11 mouse cellular contexts compared by ENCODE assay signal in the genomic region with DNA sequence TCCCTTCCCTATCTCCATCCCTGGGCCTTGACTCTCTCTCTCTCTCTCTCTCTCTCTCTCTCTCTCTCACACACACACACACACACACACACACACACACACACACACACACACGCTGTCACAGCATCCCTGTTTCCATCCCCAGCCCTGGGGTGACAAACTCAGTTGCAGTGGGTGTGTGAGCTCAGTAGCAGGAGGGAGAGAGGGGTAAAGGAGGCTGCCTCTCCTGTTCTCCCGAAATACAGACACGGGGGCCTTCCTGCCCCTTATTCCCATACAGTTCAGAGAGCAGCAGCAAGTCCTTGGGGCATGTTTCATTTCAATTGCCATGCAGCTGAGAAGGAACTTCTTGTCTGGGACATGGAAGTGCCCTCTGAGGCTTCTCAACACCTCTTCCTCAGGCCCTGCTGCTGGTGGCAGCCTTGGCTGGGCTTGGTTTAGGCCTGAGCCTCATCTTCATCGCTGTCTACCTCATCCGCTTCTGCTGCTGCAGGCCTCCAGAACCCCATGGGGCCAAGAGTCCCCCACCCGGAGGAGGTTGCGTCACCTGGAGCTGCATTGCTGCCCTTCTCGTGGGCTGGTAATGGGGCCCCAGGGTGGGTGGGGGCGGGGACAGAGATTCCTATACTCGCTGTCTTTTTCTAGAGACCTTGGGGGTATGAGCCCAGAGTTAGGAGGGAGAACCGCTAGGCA. TPM values are rescaled to one million over a fixed set of nuclear protein-coding genes. Genes with fewer than 3 reads are reported as not detected.
DNase-seq lines count a peak whose midpoint lies in the region; ATAC-seq lines count a peak whose summit lies in the region.
"Had no signal": no experiment of that assay in that cellular context is flagged by ENCODE, and none has a peak within 500 bp of the region (broad histone marks: within the 10 kb centered on the region; RNA-seq: fewer than 3 reads in every experiment).

No protein-coding gene starts in this region.

- H3K27ac ChIP-seq in forebrain, embryonic 12.5 days: peak overlapping the region; percentile 94
- peak overlapping the region; percentile 94 for H3K27ac ChIP-seq in midbrain, embryonic 10.5 days (replicated peaks)
- H3K27ac ChIP-seq in liver, embryonic 12.5 days: no peak overlapping the region
- H3K27ac ChIP-seq: heart, embryonic 15.5 days; liver, embryonic 13.5 days had no signal

- no peaks in the 10 kb centered on the region for H3K9me3 ChIP-seq in forebrain, embryonic 12.5 days
- H3K9me3 ChIP-seq in midbrain, embryonic 10.5 days (replicated peaks): no peaks in the 10 kb centered on the region
- H3K9me3 ChIP-seq in liver, embryonic 12.5 days (replicated peaks): no peaks in the 10 kb centered on the region
- H3K9me3 ChIP-seq: heart, embryonic 15.5 days; liver, embryonic 13.5 days had no signal

- WGBS in forebrain, embryonic 12.5 days: 35% methylated on average over 11 of the region's 11 CpGs
- 53% methylated on average over 11 of the region's 11 CpGs for WGBS in midbrain, embryonic 10.5 days
- 46% methylated on average over 11 of the region's 11 CpGs for WGBS in liver, embryonic 12.5 days (ENCODE audit: insufficient replicate concordance)

- peak; percentile 22 for DNase-seq in retina, postnatal 1 day
- no peak for DNase-seq in retina, embryonic 14.5 days (ENCODE audit: low spot score)
- DNase-seq in midbrain, embryonic 10.5 days (ENCODE audit: low spot score): no peak
- no peak for DNase-seq in natural killer cell, adult 2 months (ENCODE audit: low spot score in 2 of 2)
- DNase-seq in left cerebral cortex, adult 18-20 months (ENCODE audit: low spot score in 2 of 2): no peak
- DNase-seq: kidney, adult 8-10 months; liver, embryonic 13.5 days; lung, postnatal 36 days had no signal

- H3K9ac ChIP-seq in forebrain, embryonic 12.5 days: peak overlapping the region; percentile 91
- H3K9ac ChIP-seq in liver, embryonic 12.5 days: no peak overlapping the region
- H3K9ac ChIP-seq: heart, embryonic 15.5 days; liver, embryonic 13.5 days had no signal

- H3K4me3 ChIP-seq in forebrain, embryonic 12.5 days (replicated peaks): peak overlapping the region; percentile 69
- H3K4me3 ChIP-seq in midbrain, embryonic 10.5 days: peak overlapping the region; percentile 86
- no peak overlapping the region for H3K4me3 ChIP-seq in liver, embryonic 12.5 days
- H3K4me3 ChIP-seq: heart, embryonic 15.5 days; liver, embryonic 13.5 days had no signal

- ATAC-seq in forebrain, embryonic 12.5 days (ENCODE audit: low FRiP score): no peak
- ATAC-seq in liver, embryonic 12.5 days: no peak

- no peaks in the 10 kb centered on the region for H3K27me3 ChIP-seq in forebrain, embryonic 12.5 days
- peaks cover 31% of the 10 kb centered on the region for H3K27me3 ChIP-seq in midbrain, embryonic 10.5 days (ENCODE audit: low read depth, poor library complexity, severe bottlenecking)
- peaks cover 66% of the 10 kb centered on the region for H3K27me3 ChIP-seq in liver, embryonic 12.5 days (replicated peaks)

- H3K4me2 ChIP-seq in forebrain, embryonic 12.5 days: peak overlapping the region; percentile 65
- H3K4me2 ChIP-seq in liver, embryonic 12.5 days: no peak overlapping the region
- H3K4me2 ChIP-seq: heart, embryonic 15.5 days; liver, embryonic 13.5 days had no signal

- peaks cover 72% of the 10 kb centered on the region for H3K4me1 ChIP-seq in forebrain, embryonic 12.5 days
- peaks cover 69% of the 10 kb centered on the region for H3K4me1 ChIP-seq in midbrain, embryonic 10.5 days
- peaks cover 12% of the 10 kb centered on the region for H3K4me1 ChIP-seq in liver, embryonic 12.5 days

- peaks cover 21% of the 10 kb centered on the region for H3K36me3 ChIP-seq in forebrain, embryonic 12.5 days (replicated peaks)
- peaks cover 12% of the 10 kb centered on the region for H3K36me3 ChIP-seq in midbrain, embryonic 10.5 days
- no peaks in the 10 kb centered on the region for H3K36me3 ChIP-seq in liver, embryonic 12.5 days
- H3K36me3 ChIP-seq: heart, embryonic 15.5 days; liver, embryonic 13.5 days had no signal

RNA-seq across cellular contexts. Expression of gene Ttyh1, which starts 3.0 kb away (rescaled TPM):
- 131 and 143 TPM in 2 replicates for polyA plus RNA-seq in forebrain, embryonic 12.5 days (2016; fragmentation: Nextera tagmentation; extraction: Ambion mirVana)
- polyA plus RNA-seq in midbrain, embryonic 10.5 days (2016; fragmentation: Nextera tagmentation; extraction: Ambion mirVana): 21.9 and 45.3 TPM in 2 replicates
- polyA plus RNA-seq in liver, embryonic 12.5 days (2016; fragmentation: Nextera tagmentation; extraction: Ambion mirVana): 0.48 and 0.77 TPM in 2 replicates
- 100 to 1,000 TPM; 597 TPM for total RNA-seq in left cerebral cortex, adult 18-20 months (2021)

RNA-seq across cellular contexts. Expression of gene Leng8, which starts 14.6 kb away (rescaled TPM):
- polyA plus RNA-seq in forebrain, embryonic 12.5 days (2016; fragmentation: Nextera tagmentation; extraction: Ambion mirVana): 104 and 115 TPM in 2 replicates
- 63.1 and 82.0 TPM in 2 replicates for polyA plus RNA-seq in midbrain, embryonic 10.5 days (2016; fragmentation: Nextera tagmentation; extraction: Ambion mirVana)
- polyA plus RNA-seq in liver, embryonic 12.5 days (2016; fragmentation: Nextera tagmentation; extraction: Ambion mirVana): 39.3 and 44.5 TPM in 2 replicates
- 100 to 1,000 TPM; 125 to 149 TPM for total RNA-seq in left cerebral cortex, adult 18-20 months (2021)

RNA-seq across cellular contexts. Expression of gene Leng9, which starts 28.0 kb away (rescaled TPM):
- 3.0 TPM in 2 replicates for polyA plus RNA-seq in forebrain, embryonic 12.5 days (2016; fragmentation: Nextera tagmentation; extraction: Ambion mirVana)
- polyA plus RNA-seq in midbrain, embryonic 10.5 days (2016; fragmentation: Nextera tagmentation; extraction: Ambion mirVana): 1.4 and 1.9 TPM in 2 replicates
- 1.2 and 1.5 TPM in 2 replicates for polyA plus RNA-seq in liver, embryonic 12.5 days (2016; fragmentation: Nextera tagmentation; extraction: Ambion mirVana)
- total RNA-seq in left cerebral cortex, adult 18-20 months (2021): 1 to 10 TPM; 6.0 to 6.9 TPM

RNA-seq across cellular contexts. Expression of gene Cdc42ep5, which starts 42.4 kb away (rescaled TPM):
- 11.3 and 14.0 TPM in 2 replicates for polyA plus RNA-seq in forebrain, embryonic 12.5 days (2016; fragmentation: Nextera tagmentation; extraction: Ambion mirVana)
- 18.1 and 20.1 TPM in 2 replicates for polyA plus RNA-seq in midbrain, embryonic 10.5 days (2016; fragmentation: Nextera tagmentation; extraction: Ambion mirVana)
- polyA plus RNA-seq in liver, embryonic 12.5 days (2016; fragmentation: Nextera tagmentation; extraction: Ambion mirVana): 10.5 TPM in 2 replicates
- 1 to 10 TPM; 3.6 to 4.1 TPM for total RNA-seq in left cerebral cortex, adult 18-20 months (2021)

RNA-seq across cellular contexts. Expression of gene Lair1, which starts 59.2 kb away (rescaled TPM):
- polyA plus RNA-seq in forebrain, embryonic 12.5 days (2016; fragmentation: Nextera tagmentation; extraction: Ambion mirVana): 1.9 and 2.4 TPM in 2 replicates
- polyA plus RNA-seq in midbrain, embryonic 10.5 days (2016; fragmentation: Nextera tagmentation; extraction: Ambion mirVana): 0.47 and 1.3 TPM in 2 replicates
- polyA plus RNA-seq in liver, embryonic 12.5 days (2016; fragmentation: Nextera tagmentation; extraction: Ambion mirVana): 0.81 and 1.0 TPM in 2 replicates
- 1 to 10 TPM; 5.9 to 7.1 TPM for total RNA-seq in left cerebral cortex, adult 18-20 months (2021)

Comparison
In these comparisons a context has a peak if more than half of its experiments do, and no peak if none do; other contexts are left out.
1. RNA of gene Ttyh1, which starts 3.0 kb away (polyA plus RNA-seq): 131 to 143 TPM in forebrain, embryonic 12.5 days and 21.9 to 45.3 TPM in midbrain, embryonic 10.5 days; 0.48 to 0.77 TPM in liver, embryonic 12.5 days; every median in the first group is over 10 times any median in the second.